Comparison of ENCODE assay signal across 8 mouse cellular contexts in genomic region chr17:88441432-88442174, GRCm38 (mm10). TPM values are rescaled to one million over a fixed set of nuclear protein-coding genes. Genes with fewer than 3 reads are reported as not detected.
DNase-seq lines count a peak whose midpoint lies in the region; ATAC-seq lines count a peak whose summit lies in the region.

No protein-coding gene starts in this region.

- peak; percentile 61 for ATAC-seq in neural tube, embryonic 11.5 days (ENCODE audit: insufficient read depth, low FRiP score, low TSS enrichment)
- peak; percentile 53; the same call in 1 of the 2 replicates for ATAC-seq in limb, embryonic 12.5 days (ENCODE audit: insufficient number of reproducible peaks, insufficient read depth, low FRiP score, low TSS enrichment, low read depth)
- peak; percentile 52 for ATAC-seq in midbrain, embryonic 14.5 days (ENCODE audit: low FRiP score, low TSS enrichment)

- peak overlapping the region; percentile 78 for H3K4me2 ChIP-seq in neural tube, embryonic 11.5 days (ENCODE audit: low read depth)
- H3K4me2 ChIP-seq in limb, embryonic 12.5 days, result peak overlapping the region; percentile 71
- H3K4me2 ChIP-seq in midbrain, embryonic 14.5 days (ENCODE audit: low read length), result peak overlapping the region; percentile 86

- DNase-seq in neural tube, embryonic 11.5 days (ENCODE audit: low spot score), result peak; percentile 82
- no peak for DNase-seq in neural tube, embryonic 10.5 days (ENCODE audit: extremely low spot score, low spot score)
- peak; percentile 87 for DNase-seq in embryo, embryonic 9.5 days (ENCODE audit: extremely low spot score)
- DNase-seq in heart, adult 11 months, result peak; percentile 97
- peak; percentile 85 for DNase-seq in kidney, adult 11 months
- peak; percentile 85 for DNase-seq in midbrain, embryonic 14.5 days
- DNase-seq in spleen, postnatal 10 days (ENCODE audit: low spot score in 2 of 2), result peak; percentile 68 to 71

- WGBS in neural tube, embryonic 11.5 days, result under 1% methylated on average over 47 of the region's 48 CpGs
- under 1% methylated on average over 48 of the region's 48 CpGs for WGBS in limb, embryonic 12.5 days
- under 1% methylated on average over 47 of the region's 48 CpGs for WGBS in midbrain, embryonic 14.5 days

- H3K4me3 ChIP-seq in neural tube, embryonic 11.5 days (ENCODE audit: low read depth, low read length), result peak overlapping the region; percentile 83
- peak overlapping the region; percentile 90 for H3K4me3 ChIP-seq in limb, embryonic 12.5 days (replicated peaks)
- peak overlapping the region; percentile 88 for H3K4me3 ChIP-seq in midbrain, embryonic 14.5 days (replicated peaks; ENCODE audit: low read depth, low read length)

- peak overlapping the region; percentile 90 for H3K9ac ChIP-seq in neural tube, embryonic 11.5 days (ENCODE audit: low read length)
- peak overlapping the region; percentile 92 for H3K9ac ChIP-seq in limb, embryonic 12.5 days (replicated peaks)
- peak overlapping the region; percentile 75 for H3K9ac ChIP-seq in midbrain, embryonic 14.5 days (replicated peaks; ENCODE audit: low read length)

- H3K4me1 ChIP-seq in neural tube, embryonic 11.5 days (ENCODE audit: control insufficient read depth, insufficient read depth, low read length), result no peaks in the 10 kb centered on the region
- H3K4me1 ChIP-seq in limb, embryonic 12.5 days (replicated peaks), result 0 out of 2 replicates have a peak, but pooled peaks cover 4% of the 10 kb centered on the region
- no peaks in the 10 kb centered on the region for H3K4me1 ChIP-seq in midbrain, embryonic 14.5 days (ENCODE audit: control insufficient read depth, insufficient read depth, low read length)

- no peaks in the 10 kb centered on the region for H3K36me3 ChIP-seq in neural tube, embryonic 11.5 days (ENCODE audit: control insufficient read depth, insufficient read depth, low read length)
- H3K36me3 ChIP-seq in limb, embryonic 12.5 days, result no peaks in the 10 kb centered on the region
- H3K36me3 ChIP-seq in midbrain, embryonic 14.5 days (ENCODE audit: control insufficient read depth, insufficient read depth, low read length), result no peaks in the 10 kb centered on the region

- peak overlapping the region; percentile 93 for H3K27ac ChIP-seq in neural tube, embryonic 11.5 days (ENCODE audit: low read depth, low read length)
- peak overlapping the region; percentile 92 for H3K27ac ChIP-seq in limb, embryonic 12.5 days
- H3K27ac ChIP-seq in midbrain, embryonic 14.5 days (replicated peaks; ENCODE audit: low read depth, low read length), result peak overlapping the region; percentile 90

- H3K9me3 ChIP-seq in neural tube, embryonic 11.5 days (ENCODE audit: control insufficient read depth, low read length), result no peaks in the 10 kb centered on the region
- H3K9me3 ChIP-seq in limb, embryonic 12.5 days, result no peaks in the 10 kb centered on the region
- H3K9me3 ChIP-seq in midbrain, embryonic 14.5 days (ENCODE audit: control insufficient read depth, low read length), result no peaks in the 10 kb centered on the region

- no peaks in the 10 kb centered on the region for H3K27me3 ChIP-seq in neural tube, embryonic 11.5 days (ENCODE audit: control insufficient read depth, insufficient read depth, low read length)
- no peaks in the 10 kb centered on the region for H3K27me3 ChIP-seq in limb, embryonic 12.5 days
- H3K27me3 ChIP-seq in midbrain, embryonic 14.5 days (ENCODE audit: control insufficient read depth, insufficient read depth, low read length), result no peaks in the 10 kb centered on the region

RNA-seq across cellular contexts. Expression of gene Foxn2, which starts 1.1 kb away (rescaled TPM):
- polyA plus RNA-seq in neural tube, embryonic 11.5 days (2014; fragmentation: Nextera tagmentation; extraction: Ambion mirVana), result 8.1 and 8.3 TPM in 2 replicates
- 14.9 and 15.8 TPM in 2 replicates for polyA plus RNA-seq in limb, embryonic 12.5 days (2016; fragmentation: Nextera tagmentation; extraction: Ambion mirVana)
- 7.7 and 9.8 TPM in 2 replicates for polyA plus RNA-seq in midbrain, embryonic 14.5 days (2014; fragmentation: Nextera tagmentation; extraction: Ambion mirVana)
